Mouse (Mus musculus) activated CD4-positive, CD25-positive, alpha-beta regulatory T cell, adult 9 weeks (primary cell): ENCODE data around the gene Gm4187. TPM values are rescaled to one million over a fixed set of nuclear protein-coding genes. Genes with fewer than 3 reads are reported as not detected.

ENCODE experiments used
- polyA plus RNA-seq: library from polyadenylated mRNA; unstranded; fragments of 100-300 nt; shearing (Covaris generic); gene quantifications from one replicate; pipeline ENCODE4 v1.2.1, GENCODE M21; 2017

Gm4187 gene
- not detected for polyA plus RNA-seq

DNA sequence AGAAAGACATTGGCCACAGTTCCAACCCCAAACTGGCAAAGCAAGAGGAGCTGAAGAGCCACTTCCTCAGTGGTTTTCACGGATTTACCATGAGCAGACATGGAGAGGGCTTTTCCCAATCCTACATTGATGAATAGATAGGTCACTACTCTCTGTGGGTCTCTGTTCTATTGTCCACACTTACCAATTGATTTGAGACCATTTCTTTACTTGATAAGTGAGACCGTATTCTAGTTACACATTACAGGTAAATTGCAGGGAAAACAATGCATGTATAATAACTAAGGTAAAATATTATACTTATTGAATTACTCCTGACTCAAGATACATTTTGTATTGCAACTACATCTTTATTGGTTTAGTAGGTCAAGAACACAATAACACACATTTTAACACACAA lies at the start of gene Gm4187:
Gene Gm4187, minus strand, starts transcription at position 101 of the 400 bp plus-strand sequence.

GRCm38 (mm10) chr7:22370939-22371338 lies 41.4 kb upstream of the Gm4187 start, which contains the start of gene Gm8660:
Gene Gm8660, minus strand, starts transcription at chr7:22371039.

Other genes with a start within 250 kb of the Gm4187 start
- gene Gm16451, start 211.5 kb downstream of the Gm4187 start, polyA plus RNA-seq, result not detected
- gene Gm10666, start 195.0 kb downstream of the Gm4187 start, polyA plus RNA-seq, result not detected
- gene Vmn1r142, start 165.7 kb downstream of the Gm4187 start, polyA plus RNA-seq, result not detected
- not detected for gene Vmn1r143, start 140.3 kb downstream of the Gm4187 start, polyA plus RNA-seq
- not detected for gene Gm8653, start 128.5 kb downstream of the Gm4187 start, polyA plus RNA-seq
- gene Gm8453, start 100.2 kb downstream of the Gm4187 start, polyA plus RNA-seq, result not detected
- gene Gm8660, start 41.3 kb upstream of the Gm4187 start, polyA plus RNA-seq, result not detected
- not detected for gene Vmn1r148, start 83.9 kb upstream of the Gm4187 start, polyA plus RNA-seq
- gene Vmn1r149, start 108.5 kb upstream of the Gm4187 start, polyA plus RNA-seq, result not detected
- not detected for gene Gm10665, start 134.4 kb upstream of the Gm4187 start, polyA plus RNA-seq
- not detected for gene Vmn1r151, start 170.0 kb upstream of the Gm4187 start, polyA plus RNA-seq
- not detected for gene Vmn1r152, start 193.2 kb upstream of the Gm4187 start, polyA plus RNA-seq
- not detected for gene Gm8677, start 205.2 kb upstream of the Gm4187 start, polyA plus RNA-seq
- not detected for gene Gm4201, start 235.6 kb upstream of the Gm4187 start, polyA plus RNA-seq